Mouse (Mus musculus) spleen, embryonic (tissue): ENCODE data around the gene Alkbh4.

ENCODE experiments used
- CTCF ChIA-PET: fragments of 350-600 bp; sonication (Branson Sonifier 250); formaldehyde crosslinking; loops from one replicate; lab custom pipeline; 2022; lab: Charles Lee

Gene Alkbh4

DNA sequence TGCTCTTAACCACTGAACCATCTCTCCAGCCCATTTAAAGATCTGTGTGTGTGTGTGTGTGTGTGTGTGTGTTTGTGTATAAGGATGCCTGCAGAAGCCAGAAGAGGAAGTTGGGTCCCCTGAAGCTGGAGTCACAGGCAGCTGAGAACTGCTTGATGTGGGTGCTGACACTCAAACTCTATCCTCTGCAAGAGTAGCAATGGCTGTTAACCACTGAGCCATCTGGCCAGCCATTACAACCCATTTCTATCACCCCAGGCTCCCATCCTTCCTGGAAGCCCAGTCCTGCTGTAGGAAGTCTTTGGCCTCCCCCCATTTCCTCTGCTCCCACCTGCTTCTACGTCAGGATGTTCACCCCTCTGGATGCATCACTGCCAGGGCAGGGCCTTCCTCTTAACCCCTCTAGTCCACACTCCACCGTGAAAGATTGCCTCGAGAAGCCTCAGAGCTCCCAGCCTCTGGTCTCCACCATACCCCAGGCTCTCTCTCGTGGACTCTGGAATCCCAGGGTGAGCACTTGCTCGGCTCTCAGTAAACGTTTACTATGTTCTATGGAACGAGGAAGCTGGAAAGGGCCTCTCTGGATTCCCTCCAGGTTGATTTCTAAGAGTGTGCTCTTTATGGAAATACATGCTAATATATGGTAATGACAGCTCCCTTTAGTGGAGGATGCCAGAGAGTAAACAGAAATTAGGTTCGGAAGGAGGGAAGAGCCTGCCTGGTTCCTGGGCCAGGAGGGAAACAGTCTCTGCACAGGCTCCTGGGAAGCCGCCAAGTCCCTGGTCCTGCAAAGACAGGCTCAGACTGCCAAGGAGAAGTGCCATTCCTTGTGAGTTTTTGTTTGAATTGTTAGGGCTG, 37.9 kb downstream of the Alkbh4 start:
- CTCF ChIA-PET = interaction anchor here (0.9 kb wide), 1 partner anchor 10 kb away, joined by 4 read pairs; no protein-coding TSS in a partner anchor

GRCm38 (mm10) chr5:136179594-136179993, 43.6 kb downstream of the Alkbh4 start:
- CTCF ChIA-PET = no interaction called here

DNA sequence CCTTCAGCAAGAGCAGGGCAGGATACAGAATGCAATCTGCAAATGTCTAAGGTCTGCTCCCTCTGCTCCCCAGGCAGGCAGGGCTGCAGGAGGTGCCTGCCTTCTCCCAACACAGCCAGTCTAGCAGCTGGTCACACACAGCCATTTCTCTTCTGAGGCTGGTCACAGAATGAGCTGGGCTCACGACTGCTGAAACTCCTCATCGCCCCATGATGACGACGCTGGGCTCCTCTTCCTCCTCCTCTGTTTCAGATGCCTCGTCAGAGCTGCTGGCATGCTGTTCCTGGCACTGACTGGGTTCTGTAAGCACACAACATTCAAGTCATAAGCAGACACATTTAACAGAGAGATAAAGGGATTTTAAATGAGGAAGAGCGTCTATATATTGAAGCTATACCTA, 45.3 kb downstream of the Alkbh4 start:
- CTCF ChIA-PET = interaction anchor here (0.5 kb wide), 1 partner anchor 30 kb away, joined by 7 read pairs; no protein-coding TSS in a partner anchor

GRCm38 (mm10) chr5:136182049-136182448, 46.1 kb downstream of the Alkbh4 start:
- CTCF ChIA-PET = interaction anchor here (0.5 kb wide), 1 partner anchor 12 kb away, joined by 3 read pairs; no protein-coding TSS in a partner anchor

GRCm38 (mm10) chr5:136182830-136183229, 46.9 kb downstream of the Alkbh4 start:
- CTCF ChIA-PET = no interaction called here

GRCm38 (mm10) chr5:136183766-136184165, 47.8 kb downstream of the Alkbh4 start:
- CTCF ChIA-PET = interaction anchor here (0.6 to 1.4 kb wide), 2 partner anchors 9 to 10 kb away, joined by 3 to 4 read pairs; no protein-coding TSS in a partner anchor

- CTCF ChIA-PET = interaction anchor here (0.5 to 1.6 kb wide), 3 partner anchors 47 to 98 kb away, joined by 4 read pairs; no protein-coding TSS in a partner anchor
Measured at GRCm38 (mm10) chr5:136186723-136187122, 50.8 kb downstream of the Alkbh4 start.
